21 mouse cellular contexts compared by ENCODE assay signal in genomic region chr8:26656310-26657075, GRCm38 (mm10).
A peak's percentile ranks its signal among the peaks of the same experiment; 100 is the strongest.
DNase-seq lines count a peak whose midpoint lies in the region; ATAC-seq and TF ChIP-seq lines count a peak whose summit lies in the region.
"Had no signal": no experiment of that assay in that cellular context is flagged by ENCODE, and none has a peak within 500 bp of the region (broad histone marks: within the 10 kb centered on the region; RNA-seq: fewer than 3 reads in every experiment).

No protein-coding gene starts in this region.

- no peak overlapping the region for H3K9ac ChIP-seq in liver, adult 2 months (ENCODE audit: low read depth, low read length)
- H3K9ac ChIP-seq in liver, embryonic 12.5 days, result no peak overlapping the region
- H3K9ac ChIP-seq in intestine, embryonic 14.5 days (ENCODE audit: low read length), result no peak overlapping the region
- H3K9ac ChIP-seq in neural tube, embryonic 15.5 days (replicated peaks), result no peak overlapping the region
- no peak overlapping the region for H3K9ac ChIP-seq in hindbrain, embryonic 11.5 days (ENCODE audit: low read depth, low read length)
- H3K9ac ChIP-seq: embryonic facial prominence, embryonic 12.5 days; forebrain, embryonic 13.5 days; forebrain, postnatal 0 days; heart, embryonic 15.5 days had no signal

- H3K36me3 ChIP-seq in liver, adult 2 months (ENCODE audit: control insufficient read depth, insufficient read depth, low read length), result no peaks in the 10 kb centered on the region
- no peaks in the 10 kb centered on the region for H3K36me3 ChIP-seq in liver, embryonic 12.5 days
- H3K36me3 ChIP-seq in intestine, embryonic 14.5 days (ENCODE audit: control insufficient read depth, insufficient read depth, low read length), result no peaks in the 10 kb centered on the region
- no peaks in the 10 kb centered on the region for H3K36me3 ChIP-seq in neural tube, embryonic 15.5 days
- H3K36me3 ChIP-seq in hindbrain, embryonic 11.5 days (ENCODE audit: control insufficient read depth, insufficient read depth, low read length), result no peaks in the 10 kb centered on the region
- H3K36me3 ChIP-seq: embryonic facial prominence, embryonic 12.5 days; G1E; heart, embryonic 15.5 days had no signal

- TF ChIP-seq POLR2A in liver, adult 2 months (IDR thresholded peaks at IDR 0.05; ENCODE audit: extremely low read depth, insufficient read depth, low read length), result no peak

- no peaks in the 10 kb centered on the region for H3K27me3 ChIP-seq in liver, adult 2 months (ENCODE audit: control insufficient read depth, insufficient read depth, low read length)
- 0 out of 2 replicates have a peak, but pooled peaks cover 2% of the 10 kb centered on the region for H3K27me3 ChIP-seq in liver, embryonic 12.5 days (replicated peaks)
- 0 out of 2 replicates have a peak, but pooled peaks cover 5% of the 10 kb centered on the region for H3K27me3 ChIP-seq in intestine, embryonic 14.5 days (replicated peaks; ENCODE audit: control insufficient read depth, insufficient read depth, low read length)
- H3K27me3 ChIP-seq in neural tube, embryonic 15.5 days (replicated peaks), result peaks cover 8% of the 10 kb centered on the region
- no peaks in the 10 kb centered on the region for H3K27me3 ChIP-seq in hindbrain, embryonic 11.5 days (ENCODE audit: control insufficient read depth, insufficient read depth, low read length)
- H3K27me3 ChIP-seq: embryonic facial prominence, embryonic 12.5 days; forebrain, embryonic 13.5 days; heart, embryonic 15.5 days had no signal

- WGBS in liver, adult 2 months, result 66% methylated on average over 13 of the region's 13 CpGs
- WGBS in liver, embryonic 12.5 days (ENCODE audit: insufficient replicate concordance), result 65% methylated on average over 13 of the region's 13 CpGs
- 34% methylated on average over 13 of the region's 13 CpGs for WGBS in intestine, embryonic 14.5 days
- WGBS in large intestine, adult 2 months, result 17% methylated on average over 13 of the region's 13 CpGs
- WGBS in neural tube, embryonic 15.5 days, result 23% methylated on average over 13 of the region's 13 CpGs
- 83% methylated on average over 13 of the region's 13 CpGs for WGBS in hindbrain, embryonic 11.5 days

- no peak overlapping the region for H3K27ac ChIP-seq in liver, adult 2 months (replicated peaks; ENCODE audit: insufficient read depth, low read depth, low read length)
- no peak overlapping the region for H3K27ac ChIP-seq in liver, embryonic 12.5 days
- peak overlapping the region; percentile 22; the same call in 1 of the 2 replicates for H3K27ac ChIP-seq in intestine, embryonic 14.5 days (ENCODE audit: low read depth)
- no peak overlapping the region for H3K27ac ChIP-seq in neural tube, embryonic 15.5 days (replicated peaks)
- H3K27ac ChIP-seq in hindbrain, embryonic 11.5 days (ENCODE audit: low read depth, low read length), result no peak overlapping the region
- H3K27ac ChIP-seq: embryonic facial prominence, embryonic 12.5 days; forebrain, embryonic 13.5 days; heart, adult 2 months; heart, embryonic 15.5 days had no signal

- H3K9me3 ChIP-seq in liver, embryonic 12.5 days (replicated peaks), result no peaks in the 10 kb centered on the region
- no peaks in the 10 kb centered on the region for H3K9me3 ChIP-seq in intestine, embryonic 14.5 days (ENCODE audit: control insufficient read depth, low read length)
- no peaks in the 10 kb centered on the region for H3K9me3 ChIP-seq in neural tube, embryonic 15.5 days (replicated peaks)
- no peaks in the 10 kb centered on the region for H3K9me3 ChIP-seq in hindbrain, embryonic 11.5 days (ENCODE audit: control insufficient read depth, low read length)
- H3K9me3 ChIP-seq: embryonic facial prominence, embryonic 12.5 days; forebrain, embryonic 13.5 days; G1E; heart, embryonic 15.5 days had no signal

- no peak overlapping the region for H3K4me3 ChIP-seq in liver, adult 2 months (ENCODE audit: insufficient read depth, low read depth, low read length)
- no peak overlapping the region for H3K4me3 ChIP-seq in liver, embryonic 12.5 days
- H3K4me3 ChIP-seq in intestine, embryonic 14.5 days (ENCODE audit: low read depth, low read length), result no peak overlapping the region
- H3K4me3 ChIP-seq in neural tube, embryonic 15.5 days (replicated peaks), result no peak overlapping the region
- H3K4me3 ChIP-seq in hindbrain, embryonic 11.5 days (ENCODE audit: low read depth, low read length), result no peak overlapping the region
- H3K4me3 ChIP-seq: embryonic facial prominence, embryonic 12.5 days; forebrain, embryonic 13.5 days; heart, adult 2 months; heart, embryonic 15.5 days had no signal

- no peaks in the 10 kb centered on the region for H3K79me2 ChIP-seq in liver, adult 2 months (ENCODE audit: control insufficient read depth, insufficient read depth, low read length)

- no peak overlapping the region for H3K4me2 ChIP-seq in liver, embryonic 12.5 days
- no peak overlapping the region for H3K4me2 ChIP-seq in intestine, embryonic 14.5 days (ENCODE audit: low read length)
- no peak overlapping the region for H3K4me2 ChIP-seq in neural tube, embryonic 15.5 days
- no peak overlapping the region for H3K4me2 ChIP-seq in hindbrain, embryonic 11.5 days (replicated peaks; ENCODE audit: low read depth, low read length)
- H3K4me2 ChIP-seq: embryonic facial prominence, embryonic 12.5 days; forebrain, embryonic 13.5 days; heart, embryonic 11.5 days; heart, embryonic 15.5 days had no signal

- DNase-seq in liver, adult 2 months (ENCODE audit: extremely low read depth, low read depth, low spot score), result peak; percentile 22
- peak; percentile 75 for DNase-seq in intestine, embryonic 14.5 days (ENCODE audit: low spot score)
- peak; percentile 14 for DNase-seq in large intestine, adult 2 months (ENCODE audit: low read depth, low spot score)
- DNase-seq in hindbrain, embryonic 11.5 days (ENCODE audit: low spot score), result no peak
- no peak for DNase-seq in urinary bladder, postnatal 25 days (ENCODE audit: low spot score)
- DNase-seq: B cell, adult 2 months; cerebellum, adult 11-12 months; cerebellum, adult 9-10 months; cerebellum, postnatal 25 days; forebrain, postnatal 0 days; gastrocnemius, postnatal 14 days; heart, adult 2 months; heart, postnatal 14 days had no signal

- TF ChIP-seq CTCF in liver, adult 2 months (IDR thresholded peaks at IDR 0.05; ENCODE audit: low read depth, low read length), result no peak

- H3K4me1 ChIP-seq in liver, adult 2 months (ENCODE audit: control insufficient read depth, insufficient read depth, low read length), result no peaks in the 10 kb centered on the region
- H3K4me1 ChIP-seq in liver, embryonic 12.5 days, result no peaks in the 10 kb centered on the region
- peaks cover 11% of the 10 kb centered on the region; the same call in 1 of the 2 replicates for H3K4me1 ChIP-seq in intestine, embryonic 14.5 days (replicated peaks; ENCODE audit: control insufficient read depth, insufficient read depth, low read length)
- peaks cover 17% of the 10 kb centered on the region for H3K4me1 ChIP-seq in neural tube, embryonic 15.5 days
- no peaks in the 10 kb centered on the region for H3K4me1 ChIP-seq in hindbrain, embryonic 11.5 days (replicated peaks; ENCODE audit: control insufficient read depth, insufficient read depth, low read length)
- H3K4me1 ChIP-seq: embryonic facial prominence, embryonic 12.5 days; forebrain, embryonic 13.5 days; heart, embryonic 15.5 days had no signal

- ATAC-seq in liver, embryonic 12.5 days, result no peak
- peak; percentile 51 for ATAC-seq in intestine, embryonic 14.5 days (replicated peaks; ENCODE audit: low FRiP score, low TSS enrichment, low read depth)
- peak; percentile 45 for ATAC-seq in neural tube, embryonic 15.5 days (ENCODE audit: low FRiP score)
- ATAC-seq in hindbrain, embryonic 11.5 days (ENCODE audit: low FRiP score), result no peak
- ATAC-seq: CD4-positive, CD25-positive, alpha-beta regulatory T cell, adult 4 months; forebrain, embryonic 13.5 days; forebrain, postnatal 0 days had no signal

Comparison
In these comparisons a context has a peak if more than half of its experiments do, and no peak if none do; other contexts are left out.
1. DNase-seq: peak in liver, adult 2 months (single experiment), intestine, embryonic 14.5 days (single experiment) and large intestine, adult 2 months (single experiment); none in hindbrain, embryonic 11.5 days (single experiment) and urinary bladder, postnatal 25 days (single experiment).
2. ATAC-seq: peak in intestine, embryonic 14.5 days (single experiment) and neural tube, embryonic 15.5 days (single experiment); none in liver, embryonic 12.5 days (single experiment) and hindbrain, embryonic 11.5 days (single experiment).